Mouse (Mus musculus) ES-Bruce4 (cell line): Measurements from ENCODE around the gene AW011738. TPM values are rescaled to one million over a fixed set of nuclear protein-coding genes. Genes with fewer than 3 reads are reported as not detected.

Source experiments
- H3K27ac ChIP-seq: 2 replicates; pipeline ENCODE4 v1.5.1; 2012; ENCODE audit warnings: low read length, inconsistent platforms; ENCODE audit not compliant: insufficient read depth
- H3K27me3 ChIP-seq: 2 replicates; pipeline ENCODE4 v1.6.1; 2012; ENCODE audit warnings: mild to moderate bottlenecking, low read length, inconsistent platforms; ENCODE audit not compliant: control insufficient read depth, poor library complexity, insufficient read depth, severe bottlenecking
- H3K36me3 ChIP-seq: 2 replicates; pipeline ENCODE4 v1.6.1; 2012; ENCODE audit warnings: inconsistent platforms, mild to moderate bottlenecking, low read length, moderate library complexity; ENCODE audit not compliant: control insufficient read depth, poor library complexity, insufficient read depth, severe bottlenecking
- H3K4me1 ChIP-seq: one replicate; pipeline ENCODE4 v1.8.1; 2011; ENCODE audit warnings: low read length; ENCODE audit not compliant: control insufficient read depth, insufficient read depth
- H3K4me3 ChIP-seq: 2 replicates; pipeline ENCODE4 v1.5.1; 2011; ENCODE audit warnings: low read depth, mild to moderate bottlenecking, low read length
- H3K9ac ChIP-seq: 2 replicates; pipeline ENCODE4 v1.6.1; 2012; ENCODE audit warnings: low read depth, mild to moderate bottlenecking, inconsistent platforms; ENCODE audit not compliant: poor library complexity, severe bottlenecking
- H3K9me3 ChIP-seq: replicated peaks from 2 replicates; pipeline ENCODE4 v1.6.1; 2012; ENCODE audit warnings: mild to moderate bottlenecking, low read length, inconsistent platforms; ENCODE audit not compliant: control insufficient read depth, poor library complexity, insufficient read depth, severe bottlenecking
- CTCF ChIP-seq: IDR thresholded peaks from one replicate; pipeline ENCODE4 v1.8.1; 2011; ENCODE audit warnings: low read depth, low read length
- EP300 ChIP-seq: IDR thresholded peaks from 2 replicates; pipeline ENCODE4 v1.6.1; 2011; ENCODE audit warnings: low read depth, low read length; ENCODE audit not compliant: insufficient read depth
- POLR2A ChIP-seq: IDR thresholded peaks from one replicate; pipeline ENCODE4 v1.8.1; 2011; ENCODE audit warnings: low read length; ENCODE audit not compliant: insufficient read depth
- polyA plus RNA-seq: library from polyadenylated mRNA; stranded (reverse); fragments of >200 nt; gene quantifications from 2 replicates; pipeline ENCODE4 v1.2.4, GENCODE M21; 2011; ENCODE audit warnings: low read depth; ENCODE audit not compliant: missing spikeins, insufficient read depth, insufficient read length

The AW011738 gene
- polyA plus RNA-seq, 1 experiment = 0.54 TPM

DNA sequence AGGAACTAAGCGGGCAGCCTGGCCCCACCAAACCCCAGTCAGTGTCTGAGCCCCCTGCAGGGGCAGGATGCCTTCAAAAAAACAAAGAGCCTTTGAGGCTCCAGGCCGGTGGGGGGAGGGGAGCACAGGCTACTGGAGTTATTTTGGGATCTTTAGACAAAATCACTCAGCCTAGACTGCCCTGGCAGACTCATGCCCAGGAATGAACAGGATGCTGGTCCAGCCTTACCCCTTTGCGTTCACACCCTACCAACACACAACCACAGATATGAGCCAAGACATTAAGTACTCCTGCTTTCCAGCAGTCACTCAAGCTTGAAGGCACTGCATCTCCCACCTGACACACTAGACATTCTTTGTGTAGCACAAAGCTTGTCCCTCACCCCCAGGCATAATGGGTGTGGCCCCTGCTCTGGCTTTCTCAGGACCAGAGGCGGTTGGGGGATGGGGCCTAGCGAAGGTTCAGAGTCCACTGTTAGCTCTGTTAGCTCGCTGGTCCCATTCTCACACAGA is 14.2 kb upstream of the AW011738 start:
- TF ChIP-seq POLR2A = no peak
- no peak for TF ChIP-seq CTCF
- peak; percentile 97 for TF ChIP-seq EP300
- Histone ChIP-seq H3K4me1 (peaks cover 36% of the 10 kb centered on the region), H3K4me3 (peak overlapping the region; percentile 9; the same call in 1 of the 2 replicates), H3K27ac (peak overlapping the region; percentile 96), H3K9me3 (no peaks in the 10 kb centered on the region), H3K36me3 (peaks cover 18% of the 10 kb centered on the region), H3K9ac (no peak overlapping the region), H3K27me3 (no peaks in the 10 kb centered on the region)

DNA sequence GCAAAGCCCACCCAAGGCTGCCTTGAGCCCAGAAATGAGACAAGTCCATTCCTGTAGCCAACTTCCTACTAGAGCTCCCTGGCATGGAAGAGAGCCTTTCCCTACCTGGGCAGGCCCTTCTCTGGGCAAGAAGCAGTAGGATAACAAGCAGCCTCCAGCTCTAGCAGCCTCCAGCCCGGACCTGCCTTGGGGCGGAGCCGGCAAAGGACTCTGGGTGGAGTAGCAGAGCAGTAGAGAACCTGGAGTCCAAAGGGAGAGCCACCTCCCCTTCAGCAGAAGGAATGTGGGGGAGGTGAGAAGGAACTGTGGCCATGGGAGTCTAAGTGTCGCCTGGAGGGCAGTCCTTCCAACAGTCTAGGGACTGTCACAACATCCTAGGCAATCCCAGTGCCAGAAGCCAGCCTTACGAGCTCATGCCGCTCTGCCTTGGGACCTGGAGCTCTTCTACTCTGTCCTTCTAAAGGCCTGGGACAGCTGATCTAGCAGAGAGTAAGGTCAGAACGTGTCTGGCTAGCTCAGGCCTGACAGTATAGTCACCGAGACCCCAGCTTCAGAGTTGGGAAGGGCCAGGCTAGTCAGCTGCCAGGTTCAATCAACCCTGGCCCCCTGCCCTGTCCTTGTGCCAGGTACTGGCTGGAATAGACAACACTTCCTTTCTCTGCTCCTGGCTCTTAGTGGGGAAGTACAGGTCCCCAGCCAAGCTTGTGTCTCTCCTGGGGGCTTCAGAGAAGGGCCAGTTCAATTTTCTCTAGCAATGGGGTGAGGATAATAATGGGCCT is 10.5 kb upstream of the AW011738 start:
- Histone ChIP-seq H3K4me1 (peaks cover 29% of the 10 kb centered on the region), H3K4me3 (peak overlapping the region; percentile 10; the same call in 1 of the 2 replicates), H3K9me3 (no peaks in the 10 kb centered on the region), H3K9ac (peak overlapping the region; percentile 3), H3K27me3 (no peaks in the 10 kb centered on the region), H3K27ac (peak overlapping the region; percentile 90), H3K36me3 (peaks cover 16% of the 10 kb centered on the region)
- TF ChIP-seq CTCF (no peak), EP300 (peak; percentile 91), POLR2A (no peak)

DNA sequence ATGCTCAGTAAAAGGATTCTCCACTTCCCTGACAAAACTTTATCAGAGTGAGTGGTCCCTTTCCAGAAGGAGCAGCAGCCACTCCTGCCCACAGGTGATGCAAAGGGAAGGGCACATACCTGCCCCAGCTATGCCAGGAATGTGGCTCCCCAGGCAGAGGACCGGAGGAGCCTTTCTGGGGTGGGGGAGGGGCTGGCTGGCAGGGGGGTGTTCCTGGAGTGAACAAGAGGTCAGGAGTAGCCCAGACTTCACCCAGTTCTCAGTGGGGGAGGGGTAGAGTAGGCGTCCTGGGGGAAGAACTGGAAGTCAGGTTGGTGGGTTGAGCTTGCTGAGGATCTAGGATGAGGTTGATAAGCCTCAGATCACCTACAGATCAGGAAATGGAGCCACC is 9.9 kb upstream of the AW011738 start:
- H3K27me3 ChIP-seq = no peaks in the 10 kb centered on the region
- peaks cover 16% of the 10 kb centered on the region for H3K36me3 ChIP-seq
- no peaks in the 10 kb centered on the region for H3K9me3 ChIP-seq
- no peak overlapping the region for H3K4me3 ChIP-seq
- peak overlapping the region; percentile 90 for H3K27ac ChIP-seq
- no peak for TF ChIP-seq CTCF
- no peak for TF ChIP-seq POLR2A
- TF ChIP-seq EP300 = peak; percentile 98
- H3K9ac ChIP-seq = peak overlapping the region; percentile 1; the same call in 1 of the 2 replicates
- peaks cover 29% of the 10 kb centered on the region for H3K4me1 ChIP-seq

DNA sequence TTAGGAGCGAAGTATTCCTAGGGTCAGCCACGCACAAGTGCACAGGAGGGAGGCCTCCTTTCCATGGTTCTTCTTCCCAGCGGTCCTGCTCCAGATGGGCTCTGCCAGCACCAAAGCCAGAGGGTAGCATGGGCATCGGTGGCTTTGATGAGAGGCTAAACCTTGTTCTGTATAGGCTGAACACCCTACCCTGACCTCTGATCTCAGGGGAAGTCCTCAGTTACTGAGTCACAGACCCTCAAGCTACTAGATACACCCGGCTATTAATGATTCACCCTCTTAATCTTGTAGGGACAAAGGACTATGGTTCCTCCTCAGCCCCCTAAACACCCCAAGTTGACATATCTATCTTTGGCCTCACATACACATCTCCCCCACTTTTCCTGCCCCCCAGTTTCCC is 9.2 kb upstream of the AW011738 start:
- Histone ChIP-seq H3K36me3 (peaks cover 16% of the 10 kb centered on the region), H3K9ac (no peak overlapping the region), H3K9me3 (no peaks in the 10 kb centered on the region), H3K4me1 (peaks cover 29% of the 10 kb centered on the region), H3K4me3 (no peak overlapping the region), H3K27ac (peak overlapping the region; percentile 63), H3K27me3 (no peaks in the 10 kb centered on the region)
- TF ChIP-seq EP300 (no peak), CTCF (no peak), POLR2A (no peak)

DNA sequence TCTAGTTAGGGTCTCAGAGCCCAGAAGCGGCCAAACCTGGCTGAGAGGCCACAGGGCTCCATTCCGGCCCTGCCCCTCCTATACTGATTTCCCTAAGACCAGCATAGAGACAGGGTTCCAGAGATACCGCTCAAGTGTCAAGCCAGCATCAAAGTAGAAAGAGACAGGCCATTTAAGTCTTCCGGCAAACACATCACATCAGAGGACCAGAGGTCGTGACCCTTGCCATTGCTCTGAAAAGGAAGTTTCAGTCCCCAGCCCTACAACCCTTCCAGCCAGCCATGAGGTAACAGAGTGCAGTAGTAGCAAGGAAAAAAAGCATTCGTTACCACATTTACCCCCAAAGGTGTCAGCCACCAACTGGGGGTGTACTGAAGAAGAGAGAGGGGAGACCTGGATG is 8.8 kb upstream of the AW011738 start:
- Histone ChIP-seq H3K4me3 (no peak overlapping the region), H3K9ac (no peak overlapping the region), H3K27ac (peak overlapping the region; percentile 63), H3K9me3 (no peaks in the 10 kb centered on the region), H3K36me3 (peaks cover 16% of the 10 kb centered on the region), H3K27me3 (no peaks in the 10 kb centered on the region), H3K4me1 (peaks cover 29% of the 10 kb centered on the region)
- TF ChIP-seq EP300 = no peak
- TF ChIP-seq CTCF = no peak
- no peak for TF ChIP-seq POLR2A
